Mouse (Mus musculus) stomach, embryonic 14.5 days (tissue): ENCODE data around the gene Slc17a4. TPM values are rescaled to one million over a fixed set of nuclear protein-coding genes. Genes with fewer than 3 reads are reported as not detected.

Source experiments
- ATAC-seq: fragments of 200-750 bp; cut with Nextera tagmentation; 2 replicates; pipeline ENCODE4 v1.8.0; 2017; ENCODE audit warnings: low read depth, moderate TSS enrichment; ENCODE audit not compliant: insufficient number of reproducible peaks, insufficient read depth, low FRiP score
- H3K27ac ChIP-seq: fragments of 300-500 bp; sonication (generic); 2 replicates; pipeline ENCODE4 v1.5.1; 2014; ENCODE audit warnings: mild to moderate bottlenecking, low read length, moderate library complexity, mixed read lengths
- H3K27me3 ChIP-seq: fragments of 300-500 bp; sonication (generic); 2 replicates; pipeline ENCODE4 v1.6.1; 2014; ENCODE audit warnings: low read length, control low read depth, mixed read lengths; ENCODE audit not compliant: control insufficient read depth, insufficient read depth
- H3K36me3 ChIP-seq: fragments of 300-500 bp; sonication (generic); 2 replicates; pipeline ENCODE4 v1.6.1; 2014; ENCODE audit warnings: mild to moderate bottlenecking, control low read depth, low read length, moderate library complexity, mixed read lengths; ENCODE audit not compliant: control insufficient read depth, insufficient read depth
- H3K4me1 ChIP-seq: fragments of 300-500 bp; sonication (generic); 2 replicates; pipeline ENCODE4 v1.6.1; 2014; ENCODE audit warnings: low read length, control low read depth, mixed read lengths; ENCODE audit not compliant: control insufficient read depth, insufficient read depth
- H3K4me2 ChIP-seq: fragments of 300-500 bp; sonication (generic); replicated peaks from 2 replicates; pipeline ENCODE4 v1.6.1; 2014; ENCODE audit warnings: low read depth, low read length, control low read depth
- H3K4me3 ChIP-seq: fragments of 300-500 bp; sonication (generic); 2 replicates; pipeline ENCODE4 v1.5.1; 2014; ENCODE audit warnings: low read depth, low read length, control low read depth
- H3K9ac ChIP-seq: fragments of 300-500 bp; sonication (generic); replicated peaks from 2 replicates; pipeline ENCODE4 v1.6.1; 2014; ENCODE audit warnings: low read depth, mild to moderate bottlenecking, control low read depth, low read length, moderate library complexity, mixed read lengths
- H3K9me3 ChIP-seq: fragments of 300-500 bp; sonication (generic); 2 replicates; pipeline ENCODE4 v1.6.1; 2016; ENCODE audit warnings: low read depth, low read length, control low read depth; ENCODE audit not compliant: control insufficient read depth
- WGBS: fragments of 180-500 bp; shearing (Covaris S2); extraction: QIAGEN DNeasy Blood & Tissue Kit; methylation state at CpG from one replicate; pipeline ENCODE4 v1.1.7; 2014; 5-methylcytosine and 5-hydroxymethylcytosine counted together
- polyA plus RNA-seq: library from polyadenylated mRNA; unstranded; fragments of >200 nt; fragmentation: Nextera tagmentation; extraction: Ambion mirVana; gene quantifications from 2 replicates; pipeline ENCODE4 v1.2.1, GENCODE M21; 2014

Slc17a4 gene
- polyA plus RNA-seq, 1 experiment from 2014 or later = 0.85 TPM

DNA sequence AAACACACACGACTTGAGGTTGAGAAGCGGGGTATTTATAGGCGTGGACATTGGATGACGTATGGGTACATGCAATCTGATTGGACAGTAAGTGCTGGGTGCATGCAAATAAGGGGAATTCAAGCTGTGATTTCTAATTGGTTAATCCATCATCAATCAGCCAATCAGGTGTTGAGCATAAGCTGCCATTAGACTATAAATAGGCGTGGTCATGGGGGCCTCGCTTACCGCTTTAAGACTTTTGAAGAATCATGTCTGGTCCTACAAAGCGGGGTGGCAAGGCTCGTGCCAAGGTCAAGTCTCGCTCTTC, 19.4 kb upstream of the Slc17a4 start, which contains the start of gene Hist1h2aa:
TSS of gene Hist1h2aa (plus strand) at position 252 of the 310 bp plus-strand sequence.
- WGBS = 90% methylated on average over 10 of the region's 10 CpGs
- Histone ChIP-seq H3K9me3 (no peaks in the 10 kb centered on the region), H3K4me2 (no peak within 1 kb of the TSS), H3K27ac (no peak within 1 kb of the TSS), H3K9ac (no peak within 1 kb of the TSS), H3K36me3 (no peaks in the 10 kb centered on the region), H3K4me1 (no peaks in the 10 kb centered on the region), H3K27me3 (no peaks in the 10 kb centered on the region), H3K4me3 (no peak within 1 kb of the TSS)
- ATAC-seq = no peak

GRCm38 (mm10) chr13:23933421-23934210, 18.8 kb upstream of the Slc17a4 start, which contains the start of gene Hist1h2ba:
Gene Hist1h2ba, minus strand, starts transcription at chr13:23934156.
- no peaks in the 10 kb centered on the region for H3K36me3 ChIP-seq
- no peak within 1 kb of the TSS for H3K4me2 ChIP-seq
- no peak for ATAC-seq
- peaks cover 2% of the 10 kb centered on the region; the same call in 1 of the 2 replicates for H3K4me1 ChIP-seq
- no peak within 1 kb of the TSS for H3K4me3 ChIP-seq
- no peaks in the 10 kb centered on the region for H3K9me3 ChIP-seq
- no peak within 1 kb of the TSS for H3K27ac ChIP-seq
- no peaks in the 10 kb centered on the region for H3K27me3 ChIP-seq
- 90% methylated on average over 33 of the region's 39 CpGs for WGBS
- no peak within 1 kb of the TSS for H3K9ac ChIP-seq

DNA sequence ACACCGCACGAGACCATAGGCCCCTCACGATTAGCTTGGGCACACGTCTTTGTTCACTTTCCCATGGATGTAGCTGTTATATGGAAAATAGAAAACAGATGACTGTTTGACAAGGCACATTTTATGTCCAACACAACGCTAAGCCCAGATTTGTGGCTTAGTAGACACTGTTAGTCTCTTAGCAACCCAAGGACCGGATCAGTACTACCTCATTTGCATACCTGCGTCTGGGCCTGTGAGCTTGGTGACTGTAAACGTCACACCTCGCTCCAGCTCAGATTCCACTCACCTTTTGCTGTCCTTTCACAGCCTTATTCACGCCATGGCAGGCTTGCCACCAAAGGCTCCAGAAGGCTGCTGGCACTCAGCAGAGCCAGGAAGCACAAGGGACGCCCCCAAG, 16.1 kb upstream of the Slc17a4 start:
- WGBS = 59% methylated on average over 11 of the region's 11 CpGs
- no peak for ATAC-seq
- no peaks in the 10 kb centered on the region for H3K36me3 ChIP-seq
- H3K4me1 ChIP-seq = peaks cover 9% of the 10 kb centered on the region; the same call in 1 of the 2 replicates
- H3K4me3 ChIP-seq = no peak overlapping the region
- H3K9me3 ChIP-seq = no peaks in the 10 kb centered on the region
- no peak overlapping the region for H3K27ac ChIP-seq
- H3K9ac ChIP-seq = no peak overlapping the region
- H3K4me2 ChIP-seq = no peak overlapping the region
- H3K27me3 ChIP-seq = no peaks in the 10 kb centered on the region

GRCm38 (mm10) chr13:23930461-23930860, 15.7 kb upstream of the Slc17a4 start:
- no peak overlapping the region for H3K4me2 ChIP-seq
- WGBS = 79% methylated on average over 9 of the region's 9 CpGs
- H3K9ac ChIP-seq = no peak overlapping the region
- H3K4me1 ChIP-seq = peaks cover 9% of the 10 kb centered on the region; the same call in 1 of the 2 replicates
- no peak overlapping the region for H3K4me3 ChIP-seq
- no peaks in the 10 kb centered on the region for H3K27me3 ChIP-seq
- no peaks in the 10 kb centered on the region for H3K9me3 ChIP-seq
- no peak for ATAC-seq
- no peaks in the 10 kb centered on the region for H3K36me3 ChIP-seq
- no peak overlapping the region for H3K27ac ChIP-seq

DNA sequence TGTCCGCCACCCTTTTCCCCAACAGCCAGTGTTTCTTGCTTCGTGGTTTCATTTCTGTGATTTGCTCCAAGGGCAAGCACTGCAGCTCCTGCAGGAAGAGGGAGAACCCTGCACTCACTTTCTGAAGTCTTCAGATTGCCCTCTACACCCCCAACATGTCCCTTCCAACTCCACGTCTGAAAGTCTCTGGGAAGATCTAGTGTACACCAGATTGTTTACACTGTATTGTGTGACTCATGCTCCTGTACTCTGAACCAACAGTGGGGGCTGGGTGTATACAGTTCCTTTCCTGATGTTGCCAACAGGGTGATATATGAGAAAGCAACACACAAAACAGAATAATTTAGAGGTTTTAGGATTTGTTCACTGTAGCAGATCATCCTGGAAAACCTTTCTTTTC, 13.8 kb upstream of the Slc17a4 start:
- H3K4me1 ChIP-seq = peaks cover 9% of the 10 kb centered on the region; the same call in 1 of the 2 replicates
- H3K9me3 ChIP-seq = no peaks in the 10 kb centered on the region
- no peak for ATAC-seq
- H3K27me3 ChIP-seq = no peaks in the 10 kb centered on the region
- 0 out of 2 replicates have a peak overlapping the region, but pooled peaks have one; percentile 12 for H3K4me2 ChIP-seq
- H3K27ac ChIP-seq = no peak overlapping the region
- H3K36me3 ChIP-seq = no peaks in the 10 kb centered on the region
- H3K4me3 ChIP-seq = no peak overlapping the region
- WGBS = 49% methylated on average over 3 of the region's 3 CpGs
- H3K9ac ChIP-seq = no peak overlapping the region

- WGBS = 61% methylated on average over 2 of the region's 2 CpGs
- no peak for ATAC-seq
Observed at GRCm38 (mm10) chr13:23925792-23926191, 11.0 kb upstream of the Slc17a4 start.

GRCm38 (mm10) chr13:23917674-23918073, 2.9 kb upstream of the Slc17a4 start:
- H3K36me3 ChIP-seq = no peaks in the 10 kb centered on the region
- H3K4me3 ChIP-seq = no peak overlapping the region
- WGBS = 24% methylated on average over 4 of the region's 4 CpGs
- H3K27me3 ChIP-seq = no peaks in the 10 kb centered on the region
- H3K9me3 ChIP-seq = no peaks in the 10 kb centered on the region
- H3K9ac ChIP-seq = no peak overlapping the region
- H3K4me2 ChIP-seq = no peak overlapping the region
- H3K27ac ChIP-seq = no peak overlapping the region
- no peak for ATAC-seq
- 0 out of 2 replicates have a peak, but pooled peaks cover 5% of the 10 kb centered on the region for H3K4me1 ChIP-seq

More at GRCm38 (mm10) chr13:23925792-23926191, 11.0 kb upstream of the Slc17a4 start:
- Histone ChIP-seq H3K9ac (no peak overlapping the region), H3K4me2 (no peak overlapping the region), H3K27me3 (no peaks in the 10 kb centered on the region), H3K27ac (no peak overlapping the region), H3K36me3 (no peaks in the 10 kb centered on the region), H3K4me1 (peaks cover 9% of the 10 kb centered on the region; the same call in 1 of the 2 replicates), H3K9me3 (no peaks in the 10 kb centered on the region), H3K4me3 (no peak overlapping the region)

DNA sequence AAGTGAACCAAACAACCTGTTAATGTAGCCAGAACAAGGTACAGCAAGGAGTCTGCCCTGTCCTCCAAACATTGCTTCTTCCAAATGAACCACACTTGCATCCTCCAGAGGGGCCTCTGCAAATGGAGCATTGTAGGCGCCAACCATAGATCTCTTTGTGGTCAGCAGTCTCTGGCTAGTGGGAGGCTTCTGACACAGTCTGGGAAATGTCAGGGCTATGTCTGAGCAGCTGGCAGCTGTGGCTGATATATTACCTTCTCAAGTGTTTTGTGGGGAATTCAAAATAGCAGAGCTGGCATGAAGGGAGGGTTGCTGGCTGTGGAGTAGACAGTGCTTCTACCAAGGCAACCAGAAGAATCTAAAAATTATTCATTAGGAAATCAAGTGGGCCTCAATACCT, 1.3 kb upstream of the Slc17a4 start:
- 0 out of 2 replicates have a peak, but pooled peaks cover 5% of the 10 kb centered on the region for H3K4me1 ChIP-seq
- WGBS = 61% methylated on average over 1 of the region's 1 CpGs
- no peak overlapping the region for H3K4me3 ChIP-seq
- H3K27me3 ChIP-seq = no peaks in the 10 kb centered on the region
- H3K9me3 ChIP-seq = no peaks in the 10 kb centered on the region
- H3K27ac ChIP-seq = no peak overlapping the region
- H3K36me3 ChIP-seq = no peaks in the 10 kb centered on the region
- no peak overlapping the region for H3K9ac ChIP-seq
- no peak for ATAC-seq
- H3K4me2 ChIP-seq = no peak overlapping the region
